Mouse (Mus musculus): Measurements from ENCODE around the gene Galnt11. TPM values are rescaled to one million over a fixed set of nuclear protein-coding genes. Genes with fewer than 3 reads are reported as not detected.
A peak's percentile ranks its signal among the peaks of the same experiment; 100 is the strongest.
"Not testable (repeated sequence)": the region's sequence is repeated elsewhere in the genome, so short reads cannot be mapped to it uniquely, and the experiment has no call there.

Gene Galnt11
- polyA plus RNA-seq, 1 experiment from 2014 or later: 37.4 TPM

DNA sequence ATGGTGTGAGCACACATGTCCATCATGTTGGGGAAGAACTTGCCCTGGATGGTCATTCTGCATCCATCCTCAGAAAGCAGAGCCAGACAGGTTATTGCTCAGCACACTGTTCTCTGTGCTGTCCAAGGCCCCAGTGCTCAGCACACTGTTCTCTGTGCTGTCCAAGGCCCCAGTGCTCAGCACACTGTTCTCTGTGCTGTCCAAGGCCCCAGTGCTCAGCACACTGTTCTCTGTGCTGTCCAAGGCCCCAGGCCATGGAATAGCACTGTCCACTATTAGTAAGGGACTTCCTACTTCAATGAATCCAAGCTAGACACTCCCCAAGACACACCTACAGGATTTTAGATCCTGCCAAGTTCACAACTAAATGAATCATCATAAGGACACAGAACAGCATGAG lies 8.5 kb upstream of the Galnt11 start:
- not testable (repeated sequence) for ATAC-seq (ENCODE audit: insufficient number of reproducible peaks, low FRiP score, low TSS enrichment, low read depth)

GRCm38 (mm10) chr5:25215006-25215405 lies 6.7 kb upstream of the Galnt11 start:
- Histone ChIP-seq H3K27ac (replicated peaks) (no peak overlapping the region), H3K4me2 (replicated peaks) (no peak overlapping the region), H3K9ac (no peak overlapping the region), H3K36me3 (no peaks in the 10 kb centered on the region), H3K27me3 (no peaks in the 10 kb centered on the region), H3K4me1 (no peaks in the 10 kb centered on the region), H3K9me3 (replicated peaks) (no peaks in the 10 kb centered on the region), H3K4me3 (replicated peaks) (no peak overlapping the region)
- ATAC-seq (ENCODE audit: insufficient number of reproducible peaks, low FRiP score, low TSS enrichment, low read depth): no peak
- WGBS: 64% methylated on average over 6 of the region's 6 CpGs

More for the DNA sequence above, 8.5 kb upstream of the Galnt11 start:
- not testable (repeated sequence) for H3K36me3 ChIP-seq; H3K4me3 ChIP-seq (replicated peaks); H3K9ac ChIP-seq; H3K27ac ChIP-seq (replicated peaks); H3K9me3 ChIP-seq (replicated peaks); H3K4me1 ChIP-seq; H3K4me2 ChIP-seq (replicated peaks); H3K27me3 ChIP-seq

GRCm38 (mm10) chr5:25222752-25223702 lies 1.3 kb downstream of the Galnt11 start, which contains the start of gene E130116L18Rik:
Gene E130116L18Rik (minus strand): TSS chr5:25223153.
- whole genome bisulfite sequencing: 2% methylated on average over 72 of the region's 72 CpGs
- Histone ChIP-seq H3K27me3 (no peaks in the 10 kb centered on the region), H3K36me3 (0 out of 2 replicates have a peak, but pooled peaks cover 3% of the 10 kb centered on the region), H3K4me3 (replicated peaks) (peak within 1 kb of the TSS; percentile 74), H3K4me2 (replicated peaks) (peak within 1 kb of the TSS; percentile 66), H3K4me1 (peaks cover 6% of the 10 kb centered on the region; the same call in 1 of the 2 replicates), H3K27ac (replicated peaks) (peak within 1 kb of the TSS; percentile 85), H3K9me3 (replicated peaks) (no peaks in the 10 kb centered on the region), H3K9ac (peak within 1 kb of the TSS; percentile 57)
- peak; percentile 94 for ATAC-seq (ENCODE audit: insufficient number of reproducible peaks, low FRiP score, low TSS enrichment, low read depth)

GRCm38 (mm10) chr5:25224377-25224776 lies 2.7 kb downstream of the Galnt11 start:
- H3K27me3 ChIP-seq; ATAC-seq (ENCODE audit: insufficient number of reproducible peaks, low FRiP score, low TSS enrichment, low read depth); H3K27ac ChIP-seq (replicated peaks); H3K9ac ChIP-seq; H3K9me3 ChIP-seq (replicated peaks); H3K4me3 ChIP-seq (replicated peaks); H3K4me2 ChIP-seq (replicated peaks); H3K36me3 ChIP-seq; H3K4me1 ChIP-seq: not testable (repeated sequence)
- WGBS: 93% methylated on average over 1 of the region's 1 CpGs

- Histone ChIP-seq H3K4me3 (replicated peaks) (no peak overlapping the region), H3K27me3 (no peaks in the 10 kb centered on the region), H3K4me1 (no peaks in the 10 kb centered on the region), H3K9me3 (replicated peaks) (no peaks in the 10 kb centered on the region), H3K27ac (replicated peaks) (no peak overlapping the region), H3K36me3 (peaks cover 7% of the 10 kb centered on the region; the same call in 1 of the 2 replicates), H3K9ac (no peak overlapping the region), H3K4me2 (replicated peaks) (no peak overlapping the region)
- no peak for ATAC-seq (ENCODE audit: insufficient number of reproducible peaks, low FRiP score, low TSS enrichment, low read depth)
- 89% methylated on average over 6 of the region's 6 CpGs for WGBS
Observed at GRCm38 (mm10) chr5:25243101-25243500, 21.4 kb downstream of the Galnt11 start.

GRCm38 (mm10) chr5:25245806-25246472 lies 24.2 kb downstream of the Galnt11 start:
- Histone ChIP-seq H3K9me3 (replicated peaks) (no peaks in the 10 kb centered on the region), H3K4me1 (no peaks in the 10 kb centered on the region), H3K4me2 (replicated peaks) (no peak overlapping the region), H3K27ac (replicated peaks) (no peak overlapping the region), H3K9ac (no peak overlapping the region), H3K4me3 (replicated peaks) (no peak overlapping the region), H3K27me3 (no peaks in the 10 kb centered on the region), H3K36me3 (peaks cover 20% of the 10 kb centered on the region)
- 85% methylated on average over 10 of the region's 10 CpGs for WGBS
- ATAC-seq (ENCODE audit: insufficient number of reproducible peaks, low FRiP score, low TSS enrichment, low read depth): no peak

DNA sequence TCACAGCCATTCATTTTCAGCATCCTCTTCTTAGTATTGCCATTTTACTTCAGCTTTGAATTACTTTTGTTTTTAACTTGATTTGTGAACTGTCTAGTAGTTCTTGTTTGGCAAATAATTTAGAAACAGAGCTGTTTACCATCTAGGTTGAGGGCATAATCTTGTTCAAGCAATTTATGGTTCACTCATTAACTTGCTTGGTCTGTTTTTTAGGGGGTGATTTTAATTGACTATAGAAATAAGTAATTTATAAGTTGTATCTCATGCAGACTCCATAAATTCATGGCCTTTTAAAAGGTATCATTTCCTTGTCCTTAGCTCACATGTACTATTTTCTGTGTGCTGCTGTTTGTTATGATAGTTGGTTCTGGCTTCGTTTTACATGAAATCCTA lies 24.8 kb downstream of the Galnt11 start:
- Histone ChIP-seq H3K4me2 (replicated peaks) (no peak overlapping the region), H3K4me1 (no peaks in the 10 kb centered on the region), H3K9me3 (replicated peaks) (no peaks in the 10 kb centered on the region), H3K36me3 (peaks cover 26% of the 10 kb centered on the region), H3K27me3 (no peaks in the 10 kb centered on the region), H3K9ac (no peak overlapping the region), H3K27ac (replicated peaks) (no peak overlapping the region), H3K4me3 (replicated peaks) (no peak overlapping the region)
- no peak for ATAC-seq (ENCODE audit: insufficient number of reproducible peaks, low FRiP score, low TSS enrichment, low read depth)
- 80% methylated on average over 1 of the region's 1 CpGs for WGBS

DNA sequence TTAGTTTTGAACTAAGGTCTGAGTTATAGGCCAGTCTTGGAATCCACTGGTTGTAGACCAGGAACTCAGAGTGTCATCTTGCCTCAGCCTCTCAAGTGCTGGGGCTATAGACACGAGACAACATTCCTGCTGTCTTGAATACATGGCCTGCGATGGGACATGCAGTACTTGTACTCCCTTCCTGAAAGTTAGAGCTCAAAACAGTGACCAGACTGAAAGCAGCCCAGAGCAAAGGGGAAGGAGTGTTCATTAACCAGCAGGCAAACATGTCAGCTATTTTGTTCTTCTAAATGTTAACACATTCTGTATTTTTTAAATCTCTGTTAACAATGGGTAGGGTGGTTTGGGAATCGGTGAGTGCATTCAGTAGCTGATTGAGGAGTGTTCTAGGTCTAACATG lies 25.3 kb downstream of the Galnt11 start:
- H3K9me3 ChIP-seq (replicated peaks): no peaks in the 10 kb centered on the region
- no peak overlapping the region for H3K9ac ChIP-seq
- peaks cover 31% of the 10 kb centered on the region for H3K36me3 ChIP-seq
- ATAC-seq (ENCODE audit: insufficient number of reproducible peaks, low FRiP score, low TSS enrichment, low read depth): no peak
- WGBS: 84% methylated on average over 3 of the region's 3 CpGs
- H3K4me1 ChIP-seq: no peaks in the 10 kb centered on the region
- no peak overlapping the region for H3K27ac ChIP-seq (replicated peaks)
- no peaks in the 10 kb centered on the region for H3K27me3 ChIP-seq
- no peak overlapping the region for H3K4me2 ChIP-seq (replicated peaks)
- no peak overlapping the region for H3K4me3 ChIP-seq (replicated peaks)

GRCm38 (mm10) chr5:25252423-25252822 lies 30.7 kb downstream of the Galnt11 start:
- no peak for ATAC-seq (ENCODE audit: insufficient number of reproducible peaks, low FRiP score, low TSS enrichment, low read depth)

DNA sequence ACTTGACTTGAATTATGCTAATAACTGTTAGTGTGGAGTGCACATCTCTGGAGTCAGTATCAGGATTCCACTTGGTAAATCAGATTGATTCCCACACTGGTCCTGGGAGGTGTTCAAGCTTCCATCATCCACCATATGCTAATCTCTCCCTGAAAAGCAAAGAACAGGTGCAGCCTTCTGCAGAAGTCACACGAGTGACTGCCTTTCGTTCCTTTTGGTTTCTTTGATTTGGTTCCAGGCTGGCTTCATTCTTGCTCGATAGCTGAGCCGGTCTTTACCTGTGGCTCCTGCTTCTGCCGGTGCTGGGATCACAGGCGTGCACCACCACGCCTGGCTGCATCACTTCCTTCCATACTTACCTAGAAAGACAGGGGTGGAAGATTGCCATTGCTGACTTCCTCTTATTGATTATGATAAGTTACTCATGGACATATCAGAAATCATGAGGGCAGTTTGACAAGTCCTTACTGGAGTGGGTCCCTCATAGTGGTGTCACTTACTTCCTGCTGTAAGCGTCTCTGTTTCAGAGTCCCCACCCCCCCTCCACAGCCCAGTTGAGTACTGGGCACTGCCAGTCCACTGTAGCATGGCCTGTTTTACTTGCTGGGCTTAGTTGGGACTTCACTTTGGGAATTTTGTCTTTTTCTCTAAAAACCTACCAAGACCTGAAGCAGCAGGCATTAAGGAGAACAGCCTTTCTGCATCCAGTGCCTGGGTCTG lies 31.3 kb downstream of the Galnt11 start:
- Histone ChIP-seq H3K4me1 (no peaks in the 10 kb centered on the region), H3K4me3 (replicated peaks) (no peak overlapping the region), H3K9ac (no peak overlapping the region), H3K4me2 (replicated peaks) (no peak overlapping the region), H3K36me3 (peaks cover 67% of the 10 kb centered on the region), H3K9me3 (replicated peaks) (no peaks in the 10 kb centered on the region), H3K27me3 (no peaks in the 10 kb centered on the region), H3K27ac (replicated peaks) (no peak overlapping the region)
- WGBS: 87% methylated on average over 8 of the region's 8 CpGs
- no peak for ATAC-seq (ENCODE audit: insufficient number of reproducible peaks, low FRiP score, low TSS enrichment, low read depth)

More at GRCm38 (mm10) chr5:25252423-25252822, 30.7 kb downstream of the Galnt11 start:
- Histone ChIP-seq H3K4me1 (no peaks in the 10 kb centered on the region), H3K27ac (replicated peaks) (no peak overlapping the region), H3K4me2 (replicated peaks) (no peak overlapping the region), H3K36me3 (peaks cover 61% of the 10 kb centered on the region), H3K27me3 (no peaks in the 10 kb centered on the region), H3K4me3 (replicated peaks) (no peak overlapping the region), H3K9ac (no peak overlapping the region), H3K9me3 (replicated peaks) (no peaks in the 10 kb centered on the region)
- 73% methylated on average over 2 of the region's 2 CpGs for WGBS

DNA sequence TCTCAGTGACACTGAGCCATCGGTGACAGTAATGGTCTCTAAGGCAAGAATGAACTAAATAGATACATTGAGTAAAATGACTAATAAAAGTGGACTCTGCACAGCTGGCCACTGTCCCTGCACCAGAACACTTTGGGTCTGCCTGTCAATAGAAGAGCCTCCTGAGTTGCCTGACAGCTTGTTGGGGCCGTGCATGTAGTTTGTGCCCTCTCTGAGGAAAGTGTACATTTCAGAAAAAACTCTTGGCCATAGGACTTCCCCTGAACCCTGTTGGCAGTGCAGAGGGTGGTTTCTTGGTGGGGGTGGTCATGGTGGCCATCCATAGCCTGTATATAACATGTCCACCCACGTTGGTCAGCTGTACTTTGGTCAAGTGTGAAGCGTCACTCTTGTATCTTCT lies 32.8 kb downstream of the Galnt11 start:
- Histone ChIP-seq H3K4me2 (replicated peaks) (no peak overlapping the region), H3K9me3 (replicated peaks) (no peaks in the 10 kb centered on the region), H3K36me3 (peaks cover 73% of the 10 kb centered on the region), H3K4me1 (no peaks in the 10 kb centered on the region), H3K27me3 (no peaks in the 10 kb centered on the region), H3K27ac (replicated peaks) (no peak overlapping the region), H3K9ac (no peak overlapping the region), H3K4me3 (replicated peaks) (no peak overlapping the region)
- no peak for ATAC-seq (ENCODE audit: insufficient number of reproducible peaks, low FRiP score, low TSS enrichment, low read depth)
- WGBS: 94% methylated on average over 4 of the region's 4 CpGs

All from embryonic facial prominence, embryonic 15.5 days (tissue).